ENCODE assay signal across 8 mouse cellular contexts in the genomic region with DNA sequence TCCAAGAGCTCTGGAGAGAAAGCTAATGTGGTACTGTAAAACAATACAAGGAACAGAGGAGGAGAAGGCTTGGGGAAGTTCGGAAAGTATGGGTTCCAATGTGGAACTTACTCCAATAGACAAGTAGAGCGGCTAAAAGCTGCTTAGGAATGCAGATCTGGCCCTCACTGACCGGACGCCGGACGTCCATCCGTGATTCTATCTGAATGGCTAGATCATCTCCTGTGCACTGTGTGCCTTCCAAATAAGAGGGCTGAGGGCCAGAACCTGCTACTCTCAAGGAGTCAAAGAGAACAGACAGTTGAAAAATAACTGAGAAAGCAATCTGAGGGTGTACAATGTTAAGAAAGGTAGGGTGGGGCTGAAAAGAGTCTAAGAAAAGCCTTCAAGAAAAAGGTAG. TPM values are rescaled to one million over a fixed set of nuclear protein-coding genes. Genes with fewer than 3 reads are reported as not detected.
A peak's percentile ranks its signal among the peaks of the same experiment; 100 is the strongest.
DNase-seq lines count a peak whose midpoint lies in the region; ATAC-seq lines count a peak whose summit lies in the region.

No protein-coding gene starts in this region.

- H3K9ac ChIP-seq in lung, embryonic 16.5 days (ENCODE audit: low read length), result peak overlapping the region; percentile 69
- H3K9ac ChIP-seq in embryonic facial prominence, embryonic 14.5 days (ENCODE audit: low read depth, low read length), result no peak overlapping the region
- H3K9ac ChIP-seq in hindbrain, embryonic 12.5 days, result no peak overlapping the region
- H3K9ac ChIP-seq in midbrain, embryonic 14.5 days (replicated peaks; ENCODE audit: low read length), result no peak overlapping the region

- H3K9me3 ChIP-seq in lung, embryonic 16.5 days (ENCODE audit: control insufficient read depth, low read length), result no peaks in the 10 kb centered on the region
- H3K9me3 ChIP-seq in embryonic facial prominence, embryonic 14.5 days (ENCODE audit: control insufficient read depth, low read length), result no peaks in the 10 kb centered on the region
- no peaks in the 10 kb centered on the region for H3K9me3 ChIP-seq in hindbrain, embryonic 12.5 days (replicated peaks)
- no peaks in the 10 kb centered on the region for H3K9me3 ChIP-seq in midbrain, embryonic 14.5 days (ENCODE audit: control insufficient read depth, low read length)

- DNase-seq in lung, adult 18-20 months, result no peak
- no peak for DNase-seq in embryonic facial prominence, embryonic 14.5 days (ENCODE audit: low spot score)
- no peak for DNase-seq in midbrain, embryonic 14.5 days
- no peak for DNase-seq in layer of hippocampus, adult 8-10 months (ENCODE audit: low spot score in 2 of 2)
- DNase-seq in lung, postnatal 10 days, result no peak
- DNase-seq in natural killer cell, adult 2 months (ENCODE audit: low spot score in 2 of 2), result no peak

- peak overlapping the region; percentile 88 for H3K4me2 ChIP-seq in lung, embryonic 16.5 days (ENCODE audit: low read depth, low read length)
- H3K4me2 ChIP-seq in embryonic facial prominence, embryonic 14.5 days (ENCODE audit: low read depth, low read length), result peak overlapping the region; percentile 83
- H3K4me2 ChIP-seq in hindbrain, embryonic 12.5 days (replicated peaks), result peak overlapping the region; percentile 77
- peak overlapping the region; percentile 55 for H3K4me2 ChIP-seq in midbrain, embryonic 14.5 days (ENCODE audit: low read length)

- peak overlapping the region; percentile 79 for H3K27ac ChIP-seq in lung, embryonic 16.5 days (ENCODE audit: low read length)
- no peak overlapping the region for H3K27ac ChIP-seq in embryonic facial prominence, embryonic 14.5 days (replicated peaks; ENCODE audit: low read depth, low read length)
- H3K27ac ChIP-seq in hindbrain, embryonic 12.5 days, result no peak overlapping the region
- H3K27ac ChIP-seq in midbrain, embryonic 14.5 days (replicated peaks; ENCODE audit: low read depth, low read length), result no peak overlapping the region

- H3K4me3 ChIP-seq in lung, embryonic 16.5 days (ENCODE audit: low read length), result peak overlapping the region; percentile 78; the same call in 1 of the 2 replicates
- peak overlapping the region; percentile 75 for H3K4me3 ChIP-seq in embryonic facial prominence, embryonic 14.5 days (ENCODE audit: low read depth, low read length)
- H3K4me3 ChIP-seq in hindbrain, embryonic 12.5 days, result peak overlapping the region; percentile 92; the same call in 1 of the 2 replicates
- 0 out of 2 replicates have a peak overlapping the region, but pooled peaks have one; percentile 67 for H3K4me3 ChIP-seq in midbrain, embryonic 14.5 days (replicated peaks; ENCODE audit: low read depth, low read length)

- WGBS in lung, embryonic 16.5 days, result 78% methylated on average over 7 of the region's 7 CpGs
- 85% methylated on average over 7 of the region's 7 CpGs for WGBS in embryonic facial prominence, embryonic 14.5 days
- 91% methylated on average over 7 of the region's 7 CpGs for WGBS in hindbrain, embryonic 12.5 days
- WGBS in midbrain, embryonic 14.5 days, result 88% methylated on average over 7 of the region's 7 CpGs

- H3K4me1 ChIP-seq in lung, embryonic 16.5 days (replicated peaks; ENCODE audit: control insufficient read depth, insufficient read depth, low read length), result peaks cover 12% of the 10 kb centered on the region
- peaks cover 20% of the 10 kb centered on the region for H3K4me1 ChIP-seq in embryonic facial prominence, embryonic 14.5 days (ENCODE audit: control insufficient read depth, insufficient read depth, low read length)
- H3K4me1 ChIP-seq in hindbrain, embryonic 12.5 days, result peaks cover 21% of the 10 kb centered on the region; the same call in 1 of the 2 replicates
- H3K4me1 ChIP-seq in midbrain, embryonic 14.5 days (ENCODE audit: control insufficient read depth, insufficient read depth, low read length), result peaks cover 8% of the 10 kb centered on the region

- H3K36me3 ChIP-seq in lung, embryonic 16.5 days (ENCODE audit: control insufficient read depth, insufficient read depth, low read length), result no peaks in the 10 kb centered on the region
- H3K36me3 ChIP-seq in embryonic facial prominence, embryonic 14.5 days (ENCODE audit: control insufficient read depth, insufficient read depth, low read length), result no peaks in the 10 kb centered on the region
- H3K36me3 ChIP-seq in hindbrain, embryonic 12.5 days, result no peaks in the 10 kb centered on the region
- H3K36me3 ChIP-seq in midbrain, embryonic 14.5 days (ENCODE audit: control insufficient read depth, insufficient read depth, low read length), result no peaks in the 10 kb centered on the region

- no peaks in the 10 kb centered on the region for H3K27me3 ChIP-seq in lung, embryonic 16.5 days (ENCODE audit: control insufficient read depth, insufficient read depth, low read depth, low read length)
- H3K27me3 ChIP-seq in embryonic facial prominence, embryonic 14.5 days (replicated peaks; ENCODE audit: control insufficient read depth, insufficient read depth, low read length), result no peaks in the 10 kb centered on the region
- H3K27me3 ChIP-seq in hindbrain, embryonic 12.5 days, result no peaks in the 10 kb centered on the region; the same call in 1 of the 2 replicates
- H3K27me3 ChIP-seq in midbrain, embryonic 14.5 days (ENCODE audit: control insufficient read depth, insufficient read depth, low read length), result no peaks in the 10 kb centered on the region

- ATAC-seq in lung, embryonic 16.5 days (ENCODE audit: low read depth), result no peak
- no peak for ATAC-seq in embryonic facial prominence, embryonic 14.5 days (ENCODE audit: low read depth)
- no peak for ATAC-seq in hindbrain, embryonic 12.5 days (ENCODE audit: low FRiP score)
- ATAC-seq in midbrain, embryonic 14.5 days (ENCODE audit: low FRiP score, low TSS enrichment), result no peak

RNA-seq across cellular contexts. Expression of gene Socs5, which starts 1.5 kb away (rescaled TPM):
- polyA plus RNA-seq in lung, embryonic 16.5 days (2015; fragmentation: Nextera tagmentation; extraction: Ambion mirVana), result 10.5 and 11.6 TPM in 2 replicates
- polyA plus RNA-seq in embryonic facial prominence, embryonic 14.5 days (2014; fragmentation: Nextera tagmentation; extraction: Ambion mirVana), result 24.1 and 28.2 TPM in 2 replicates
- 17.7 and 21.0 TPM in 2 replicates for polyA plus RNA-seq in hindbrain, embryonic 12.5 days (2016; fragmentation: Nextera tagmentation; extraction: Ambion mirVana)
- 17.6 and 20.1 TPM in 2 replicates for polyA plus RNA-seq in midbrain, embryonic 14.5 days (2014; fragmentation: Nextera tagmentation; extraction: Ambion mirVana)
- total RNA-seq in layer of hippocampus, adult 8-10 months (2022), result 100 to 1,000 TPM in 2 of 4 experiments, 10 to 100 TPM in 2; 96.3 to 116 (median 104) TPM
